Mouse (Mus musculus) R1 (cell line): Measurements from ENCODE around the gene Enah.

Source experiments
- DNase-seq: peaks from one replicate; pipeline ENCODE4 v3.0.0-alpha.2; 2018; ENCODE audit warnings: low read depth, low spot score

Gene Enah

GRCm38 (mm10) chr1:181847396-181847795, 172.4 kb downstream of the Enah start:
- DNase-seq = no peak
